Mouse (Mus musculus) layer of hippocampus, adult 18-20 months (tissue): ENCODE results near the gene Myocd. TPM values are rescaled to one million over a fixed set of nuclear protein-coding genes. Genes with fewer than 3 reads are reported as not detected.
A peak's percentile ranks its signal among the peaks of the same experiment; 100 is the strongest.

Experiments
- DNase-seq, 2 experiments: peaks; one replicate each; pipeline ENCODE4 v3.0.0; 2022; ENCODE audit warnings: low spot score in 2 of 2
- long read RNA-seq: library from polyadenylated mRNA; stranded (forward); transcript quantifications from one replicate; pipeline ENCODE4 v2.0.0, GENCODE M21; 2021
- total RNA-seq, 2 experiments: library from RNA; stranded (reverse); gene quantifications; 2 replicates each; pipeline ENCODE4 v1.2.3; 2021

Myocd gene
- under 1 TPM; 0.20 to 0.28 TPM for total RNA-seq
- long read RNA-seq = 0 reads

DNA sequence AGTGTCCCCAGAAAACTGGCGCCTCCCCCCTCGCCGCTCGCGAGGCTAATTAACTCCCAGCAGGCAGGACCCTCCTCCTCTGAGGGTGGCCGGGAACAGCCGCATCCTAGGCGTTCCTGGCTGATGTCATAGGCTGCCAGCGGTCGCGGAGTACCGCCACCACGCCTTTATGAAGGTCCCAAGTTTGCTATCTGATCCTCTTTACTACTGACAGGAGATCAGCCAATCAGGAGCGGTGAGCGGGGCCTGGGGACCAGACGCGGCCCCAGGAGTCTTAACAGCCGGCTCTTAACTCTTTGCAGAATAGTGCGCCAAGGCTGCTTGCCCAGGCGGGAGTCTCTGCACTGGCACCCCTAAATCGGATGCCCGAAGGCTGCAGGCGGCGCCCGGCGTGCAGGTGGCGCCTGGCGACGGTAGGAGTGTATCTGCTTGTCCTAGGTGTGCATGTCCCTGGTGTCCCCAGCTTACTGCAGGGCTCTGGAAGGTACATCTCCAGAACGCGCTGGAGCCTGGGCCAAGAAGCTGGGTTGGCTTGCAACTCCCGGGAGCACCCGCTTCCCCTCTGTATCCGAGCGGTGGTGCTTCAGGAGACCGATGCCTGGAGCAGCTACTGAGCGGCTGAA is at the start of gene Myocd:
TSS of gene Myocd (minus strand) at position 139 of the 623 bp plus-strand sequence.
- peak in 1 of 2 experiments; percentile 9 for DNase-seq

DNA sequence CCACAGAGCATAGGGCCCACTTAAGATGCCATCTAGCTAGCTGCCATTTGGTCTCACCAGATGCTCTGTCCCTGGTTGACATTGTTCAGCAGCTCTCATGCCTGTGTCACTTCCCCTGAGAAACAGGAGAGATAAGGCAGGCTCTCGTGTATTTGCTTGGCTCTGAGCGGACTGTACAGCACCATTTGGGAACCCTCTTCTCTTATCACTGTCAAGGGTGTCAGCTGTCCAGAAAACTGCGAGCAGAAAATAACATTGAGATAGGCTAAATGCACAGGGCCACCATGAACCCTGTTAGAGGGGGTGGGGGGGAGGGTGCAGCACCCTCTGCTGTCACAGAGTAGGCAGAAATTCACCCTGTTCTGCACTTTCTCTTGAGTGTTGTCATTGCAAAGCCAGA is 34.0 kb upstream of the Myocd start:
- no peak for DNase-seq

DNA sequence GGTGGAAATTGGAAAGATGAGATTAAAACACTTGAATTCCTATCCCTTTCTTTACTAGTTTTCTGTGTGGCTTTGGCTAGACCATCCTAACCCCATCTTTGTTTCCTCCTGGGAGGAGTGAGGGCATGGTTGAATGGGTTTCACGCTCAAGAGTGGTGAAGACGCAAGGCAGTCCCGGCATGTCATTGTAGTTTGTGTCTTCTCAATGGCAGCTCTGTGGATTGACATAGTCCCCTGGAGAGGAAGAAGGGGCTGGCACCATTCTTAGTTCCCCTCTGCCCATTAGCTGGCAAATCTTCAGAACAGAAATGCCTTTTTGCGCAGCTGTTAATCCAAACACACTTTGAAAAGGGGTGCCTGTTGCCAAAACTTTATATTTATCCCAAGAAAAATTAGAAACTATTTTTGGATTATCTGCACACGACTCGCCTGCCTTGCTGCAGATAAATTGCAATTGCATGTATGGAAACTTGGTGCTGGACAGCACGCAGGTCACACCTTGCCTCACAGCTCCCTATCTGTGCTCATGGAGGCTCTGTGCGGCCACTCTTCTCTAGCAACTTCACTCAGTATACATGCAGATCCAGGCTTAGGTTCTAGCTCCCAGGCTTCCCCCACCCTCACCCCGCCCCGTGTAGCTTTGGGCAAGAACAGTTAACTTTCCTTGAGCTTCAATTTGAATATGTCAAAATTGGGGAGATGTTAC is 24.5 kb upstream of the Myocd start:
- no peak for DNase-seq

DNA sequence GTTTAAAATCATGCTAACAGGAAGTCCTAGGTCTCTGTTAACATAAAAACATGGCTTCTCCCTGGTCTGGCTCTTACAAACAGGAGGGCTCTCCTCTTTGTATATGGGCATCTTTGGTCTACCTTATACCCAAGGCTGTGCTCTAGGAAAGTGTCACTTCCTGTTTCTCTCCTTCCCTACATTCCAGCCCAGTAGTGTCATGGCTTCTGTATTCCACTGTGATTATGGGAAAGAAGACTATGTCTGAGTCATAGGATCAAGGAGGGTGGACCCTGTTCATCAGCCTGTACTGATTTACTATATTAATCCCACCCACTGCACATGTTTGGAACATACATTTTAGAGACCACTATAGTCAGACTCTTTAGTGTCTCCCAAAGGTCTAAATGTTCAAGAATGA is 23.2 kb upstream of the Myocd start:
- DNase-seq = no peak

DNA sequence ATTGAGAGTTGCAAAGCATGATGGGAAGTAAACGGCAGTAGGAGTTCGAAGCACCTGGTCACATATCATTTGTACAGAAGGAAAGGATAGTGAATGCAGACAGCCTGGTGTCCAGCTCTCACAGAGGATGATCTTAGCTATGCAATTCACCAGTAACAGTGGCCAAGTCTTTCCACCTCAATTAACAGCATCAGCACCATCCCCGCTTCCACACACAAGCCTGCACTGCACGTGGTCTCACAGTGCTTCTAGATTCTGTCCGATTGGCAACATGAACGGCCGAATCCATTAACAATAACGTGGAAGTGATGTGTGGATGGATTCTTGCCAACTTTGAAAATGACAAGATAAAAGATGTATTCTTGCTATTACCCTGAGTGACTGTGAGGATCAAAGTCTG is 17.9 kb upstream of the Myocd start:
- DNase-seq = no peak

DNA sequence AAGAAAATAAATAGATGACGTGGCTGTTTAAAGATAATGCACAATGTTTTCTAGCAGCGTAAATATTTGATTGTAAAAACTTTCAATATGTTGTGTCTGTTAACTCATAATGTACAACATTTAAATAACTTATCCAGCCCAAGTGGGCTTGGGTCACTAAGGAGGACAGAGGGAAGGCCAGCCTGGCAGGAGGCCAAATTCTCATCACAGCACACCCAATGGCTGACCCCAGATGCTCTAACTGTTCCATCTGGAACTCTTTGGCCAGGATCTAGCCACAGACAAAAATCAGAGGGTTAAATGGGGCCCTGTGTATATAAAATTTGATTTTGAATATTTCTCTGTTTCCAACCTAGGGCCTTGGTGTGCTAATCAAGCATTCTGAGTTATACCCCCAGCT is 16.4 kb upstream of the Myocd start:
- DNase-seq = no peak

DNA sequence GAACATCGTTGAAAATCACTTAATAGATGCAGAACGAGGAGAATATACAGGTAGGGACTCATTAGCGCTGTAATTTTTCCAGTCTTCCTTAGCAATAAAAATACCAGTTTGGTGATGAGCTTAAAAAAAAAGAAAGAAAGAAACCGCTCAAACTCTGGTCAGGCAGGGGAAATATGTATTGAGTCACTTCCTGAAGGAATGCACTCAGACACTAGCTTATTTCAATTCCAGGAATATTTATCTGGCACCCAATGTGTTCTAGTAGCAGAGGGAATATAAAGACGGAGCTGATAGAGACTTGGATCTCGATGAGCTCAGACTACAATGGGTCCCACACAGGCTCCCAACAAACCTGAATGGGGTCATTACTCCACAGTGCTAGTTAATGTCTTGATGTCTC is 5.7 kb upstream of the Myocd start:
- DNase-seq = no peak

DNA sequence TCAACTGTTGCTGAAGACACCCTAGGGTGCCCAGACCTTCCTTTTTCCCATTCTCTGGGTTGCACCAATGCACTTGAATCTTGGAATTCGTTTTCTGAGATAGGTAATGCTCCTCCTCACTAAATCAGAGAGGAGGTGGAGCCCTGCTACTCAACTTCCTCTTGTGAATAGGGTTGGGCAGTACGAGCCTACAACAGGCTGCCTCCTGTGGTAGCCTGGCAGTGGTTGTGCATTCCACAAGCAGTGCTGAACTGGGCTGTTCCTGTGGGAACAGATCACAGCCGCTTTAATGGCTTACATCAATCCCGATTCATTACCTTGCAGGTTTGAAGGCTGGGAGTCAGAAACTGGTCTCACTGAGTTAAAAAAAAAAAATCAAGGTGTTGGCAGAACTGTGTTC is 1.2 kb upstream of the Myocd start:
- DNase-seq = no peak

DNA sequence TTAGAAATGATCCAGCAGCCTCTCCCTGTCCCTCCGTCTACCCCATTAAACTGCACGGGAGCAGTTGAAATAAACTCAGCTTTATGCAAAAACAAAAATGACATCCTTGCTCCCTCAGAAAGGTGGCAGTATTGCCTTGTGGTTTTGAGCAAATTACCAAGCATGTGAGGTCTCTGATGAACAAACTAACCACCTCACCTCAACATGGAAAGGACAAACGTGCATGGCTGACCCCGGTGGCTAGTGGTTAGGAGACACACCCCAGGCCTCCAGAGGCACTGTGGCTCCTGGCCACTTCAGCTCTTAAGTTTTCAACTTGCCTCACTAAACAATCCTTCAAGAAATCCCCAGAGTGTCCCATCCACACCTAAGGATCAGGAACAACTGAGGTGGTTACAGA is 1.5 kb downstream of the Myocd start:
- DNase-seq = peak; percentile 12 to 71

DNA sequence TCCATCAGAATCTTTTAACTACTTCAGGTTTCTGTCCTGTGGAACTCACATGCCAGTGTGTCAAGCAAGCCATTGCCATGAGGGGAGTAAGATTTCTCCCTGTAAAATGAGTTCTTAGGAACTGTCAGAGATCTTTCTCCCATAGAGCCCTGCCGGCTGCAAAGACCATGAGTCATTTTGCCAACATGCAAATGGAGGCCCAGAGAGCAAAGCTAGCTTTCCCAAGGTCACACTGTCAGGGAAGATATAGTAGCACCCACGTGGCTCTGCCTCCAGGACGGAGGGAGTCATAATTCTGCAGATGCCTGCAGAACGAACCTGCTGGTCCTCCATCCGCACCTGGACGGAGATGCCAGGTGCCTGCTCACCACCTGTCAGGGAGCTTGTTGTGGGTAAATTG is 6.3 kb downstream of the Myocd start:
- no peak for DNase-seq

DNA sequence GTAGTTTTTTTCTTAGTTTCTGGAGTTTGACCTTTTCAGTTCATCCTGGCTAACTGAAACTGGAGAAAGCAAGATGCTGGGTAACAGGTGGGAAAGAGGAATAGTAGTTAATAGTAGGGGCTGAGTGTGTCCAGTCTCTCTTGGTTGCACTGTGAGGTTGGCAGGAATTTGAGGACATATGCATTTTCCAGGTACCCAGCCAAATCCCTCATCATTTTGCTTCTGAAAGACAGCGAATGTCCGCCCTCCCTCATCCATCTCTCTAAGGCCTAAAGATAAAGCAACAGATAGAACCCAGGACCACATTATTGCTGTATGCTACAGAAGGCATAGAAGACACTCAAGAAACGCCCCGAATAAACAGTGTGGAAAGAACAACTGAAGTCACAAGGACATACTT is 10.8 kb downstream of the Myocd start:
- DNase-seq = no peak

DNA sequence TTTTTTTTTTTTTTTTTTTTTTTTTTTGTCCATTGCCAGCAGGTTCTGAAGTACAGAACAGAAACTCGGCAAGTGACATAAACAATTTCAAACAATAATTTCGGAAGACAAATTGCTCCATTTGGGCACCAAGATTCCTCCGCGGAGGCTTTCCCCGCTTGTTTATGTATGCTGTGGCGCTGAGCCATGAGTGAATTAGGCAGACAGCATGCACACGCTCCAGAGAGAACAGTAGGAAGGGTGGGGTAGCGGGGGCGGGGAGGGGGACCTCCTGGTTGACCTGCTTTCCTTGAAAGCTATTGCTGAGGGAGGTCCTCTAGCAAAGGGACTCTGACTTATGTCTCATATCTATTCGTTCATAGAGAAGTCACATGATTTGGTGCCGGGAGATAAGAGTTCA is 13.6 kb downstream of the Myocd start:
- no peak for DNase-seq

DNA sequence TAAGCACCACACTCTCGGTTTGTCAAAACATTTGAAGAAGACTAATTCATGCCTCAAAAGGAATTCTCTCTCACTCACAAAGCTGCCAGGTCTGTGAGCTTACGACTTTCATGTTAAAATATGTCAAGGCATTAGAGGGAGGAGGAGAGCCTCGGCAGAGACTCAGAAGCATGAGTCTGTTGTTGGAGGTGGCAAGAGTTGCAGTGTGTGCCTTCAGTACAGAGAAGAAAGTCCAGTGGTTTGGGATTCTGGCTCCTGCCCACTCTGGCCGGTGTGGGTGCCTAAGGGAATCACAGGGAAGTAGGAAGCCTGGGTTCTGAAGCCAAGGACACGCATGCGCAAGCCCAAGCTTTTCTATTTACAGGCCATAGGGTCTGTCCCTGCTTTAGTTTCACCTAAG is 14.2 kb downstream of the Myocd start:
- no peak for DNase-seq

DNA sequence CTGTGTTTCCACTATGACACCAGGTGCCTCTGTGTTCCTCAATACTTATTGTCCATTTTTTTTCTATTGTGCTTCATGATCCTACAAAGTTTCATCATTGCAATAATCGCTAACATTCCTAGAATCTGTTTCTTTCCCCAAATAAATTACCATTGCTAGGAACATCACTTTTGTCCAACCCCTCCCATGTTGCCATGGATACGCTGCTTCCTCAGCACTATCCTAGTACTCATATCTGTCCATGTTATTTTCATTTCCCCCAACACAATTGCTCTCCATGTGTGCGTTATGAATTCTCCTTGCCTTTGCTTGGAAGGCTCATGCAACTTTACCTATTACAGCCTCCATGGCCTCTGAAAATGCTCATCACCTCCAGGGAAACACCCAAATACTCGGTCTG is 19.4 kb downstream of the Myocd start:
- DNase-seq = peak in 1 of 2 experiments; percentile 45

DNA sequence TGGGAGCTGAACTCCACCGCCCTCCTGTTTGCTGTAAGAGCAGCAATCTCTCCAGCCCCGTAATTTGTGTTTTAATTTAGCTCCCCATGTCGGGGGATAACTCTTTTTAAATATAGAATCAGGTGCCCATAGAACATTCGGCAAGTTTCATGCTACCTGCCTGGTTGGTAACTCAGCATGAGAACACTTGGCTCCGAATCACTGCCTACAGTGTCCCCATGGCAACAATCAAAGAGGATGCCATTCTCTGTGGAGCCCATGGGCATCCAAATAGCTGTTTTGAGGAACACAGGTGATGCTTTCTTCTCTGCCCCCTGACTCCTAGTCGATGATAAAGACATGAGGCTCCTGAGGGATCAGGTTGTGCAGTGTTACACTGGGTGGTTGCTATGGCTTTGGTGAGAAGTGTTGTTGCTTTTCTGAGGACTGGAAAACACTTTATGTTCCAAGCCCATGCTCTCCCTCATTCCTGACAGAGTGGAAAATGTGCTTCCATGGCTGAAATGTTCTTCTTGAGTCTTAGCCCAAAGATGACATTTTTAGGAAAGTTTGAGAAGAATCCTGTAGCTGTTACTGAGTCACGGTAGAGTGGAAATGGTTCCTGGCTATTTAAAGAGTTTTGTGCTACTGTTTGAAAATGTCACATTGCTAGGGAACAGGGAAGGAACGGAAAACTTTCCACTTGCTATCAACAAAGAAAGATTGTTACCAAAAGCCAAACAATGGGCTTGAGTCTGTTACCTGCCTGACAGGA is 23.3 kb downstream of the Myocd start:
- no peak for DNase-seq

DNA sequence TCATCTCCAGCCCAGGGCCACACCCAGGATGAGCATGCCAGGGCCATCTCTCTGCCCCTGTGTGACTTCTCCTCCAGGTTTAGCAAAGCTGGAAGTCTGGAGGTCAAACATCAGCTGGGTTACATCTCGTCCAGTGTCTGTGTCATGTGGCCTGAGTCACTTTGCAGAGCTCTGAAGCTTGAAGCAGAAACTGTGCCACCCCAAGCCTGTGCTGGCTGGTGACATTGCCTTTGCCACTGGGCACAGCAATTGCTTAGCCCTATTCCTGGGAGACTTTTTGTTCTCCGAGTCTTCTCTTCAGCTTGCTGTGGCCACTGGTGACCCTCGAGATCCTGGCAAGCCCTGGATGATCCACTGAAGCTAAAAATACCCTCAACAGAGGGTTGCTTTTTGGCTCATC is 26.2 kb downstream of the Myocd start:
- no peak for DNase-seq

DNA sequence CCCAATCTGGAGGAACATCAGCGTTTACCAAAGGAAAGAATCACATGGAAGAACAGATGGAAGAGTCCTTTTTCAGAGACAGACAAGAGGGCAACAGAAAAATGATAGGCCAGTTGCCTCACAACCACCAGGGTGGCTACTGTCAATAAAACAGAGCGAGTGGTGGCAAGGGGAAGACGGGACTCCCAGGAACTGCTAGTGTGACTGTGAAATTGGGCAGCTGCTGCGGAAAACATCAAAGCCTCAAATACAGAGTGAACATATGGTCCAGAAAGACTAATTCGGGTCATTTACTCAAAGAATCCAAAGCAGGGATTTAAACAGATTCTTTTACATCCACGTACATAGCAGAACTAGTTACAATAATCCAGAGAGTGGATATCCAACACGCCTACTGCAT is 29.3 kb downstream of the Myocd start:
- peak in 1 of 2 experiments; percentile 28 for DNase-seq

DNA sequence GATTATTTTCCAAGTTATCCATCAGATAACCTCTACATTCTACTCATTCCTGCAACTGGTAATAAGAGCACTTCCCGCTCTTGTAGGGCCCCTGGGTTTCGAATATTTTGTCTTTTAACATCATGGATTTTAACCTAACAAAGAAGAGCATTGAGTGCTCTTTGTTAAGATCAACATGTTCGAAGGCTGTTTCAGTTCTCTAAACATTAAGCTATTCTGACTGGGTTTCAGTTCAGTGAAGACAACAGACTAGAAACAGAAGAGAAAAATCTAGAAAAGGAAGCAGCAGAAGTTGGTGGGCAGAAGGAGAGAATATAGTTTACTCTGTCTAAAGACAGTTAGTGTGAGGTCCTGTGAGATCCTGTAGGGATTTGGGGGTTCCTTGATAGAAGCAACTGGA is 31.9 kb downstream of the Myocd start:
- no peak for DNase-seq

DNA sequence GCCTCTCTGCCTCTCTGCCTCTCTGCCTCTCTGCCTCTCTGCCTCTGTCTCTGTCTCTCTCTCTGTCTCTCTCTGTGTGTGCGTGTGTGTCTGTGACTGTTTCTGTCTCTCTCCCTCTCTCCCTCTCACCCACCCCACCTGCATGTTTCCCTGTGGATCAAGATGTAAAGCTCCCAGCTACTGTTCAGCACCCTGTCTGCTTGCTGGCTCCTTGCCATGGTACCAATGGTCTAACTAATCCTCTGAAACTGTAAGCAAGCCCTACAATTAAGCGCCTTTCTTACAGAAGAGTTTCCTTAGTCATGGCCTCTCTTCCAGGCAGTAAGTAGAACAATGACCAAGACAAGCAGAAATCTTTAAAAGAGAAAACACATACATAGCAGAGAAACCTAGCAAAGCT is 32.9 kb downstream of the Myocd start:
- no peak for DNase-seq

DNA sequence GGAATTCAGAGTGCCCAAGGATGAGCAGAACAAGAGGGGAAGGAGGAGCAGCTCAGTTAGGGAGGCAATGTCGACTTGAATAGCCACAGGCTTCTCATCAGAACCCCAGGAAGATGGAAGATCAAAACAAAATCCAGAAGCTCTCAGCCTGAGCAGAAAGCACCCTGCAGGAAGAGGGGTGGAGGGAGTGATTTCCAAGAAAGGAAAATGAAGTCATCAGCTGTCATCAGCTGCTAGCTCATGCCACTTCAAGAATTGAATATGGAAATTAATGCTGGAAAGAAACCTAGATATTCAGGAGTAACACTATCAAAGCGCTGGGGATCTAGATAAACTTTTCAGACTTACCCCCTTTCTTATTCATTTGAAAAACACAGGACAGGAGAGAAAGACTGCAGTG is 34.4 kb downstream of the Myocd start:
- no peak for DNase-seq

DNA sequence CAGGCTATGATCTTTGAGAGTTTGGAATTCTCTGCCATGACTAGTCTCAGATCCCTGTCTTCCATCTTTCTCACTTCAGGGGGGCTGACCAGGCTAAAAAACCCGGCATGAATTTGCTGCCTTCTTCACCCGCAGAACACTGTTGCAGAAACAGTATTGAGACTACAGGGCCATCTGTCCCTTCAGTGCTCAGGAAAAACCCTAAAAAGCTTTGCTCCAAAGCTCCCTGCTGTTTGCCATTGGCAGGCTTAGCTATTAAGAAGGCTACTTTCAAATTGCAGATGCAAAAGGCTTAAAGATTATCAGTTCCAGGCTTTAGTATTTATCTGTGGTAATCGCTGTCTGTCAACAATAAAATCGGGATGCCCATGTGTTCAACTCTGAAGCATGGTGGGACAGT is 38.0 kb downstream of the Myocd start:
- no peak for DNase-seq

DNA sequence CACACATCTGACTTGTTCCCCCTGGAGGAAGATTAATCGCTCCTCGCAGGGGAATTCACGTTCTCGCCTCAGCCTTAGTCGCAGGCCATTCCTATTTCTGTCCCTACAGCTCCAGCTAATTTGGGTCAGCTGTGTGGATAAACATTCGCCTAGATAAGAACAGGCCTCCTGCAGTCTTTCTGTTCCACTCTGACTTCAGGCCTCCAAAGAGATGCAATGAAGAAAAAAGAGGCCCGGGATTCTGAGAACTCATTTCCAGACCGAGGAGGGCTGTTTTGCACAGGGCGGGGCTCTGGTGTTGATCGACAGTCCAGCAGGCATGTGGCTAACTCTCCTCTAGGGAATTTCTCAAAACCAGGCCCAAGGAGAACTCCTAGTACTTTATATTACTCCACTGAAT is 43.0 kb downstream of the Myocd start:
- DNase-seq = no peak
